Mouse (Mus musculus): Measurements from ENCODE around the gene Gm17087. TPM values are rescaled to one million over a fixed set of nuclear protein-coding genes. Genes with fewer than 3 reads are reported as not detected.

Gm17087 gene
- polyA plus RNA-seq, 1 experiment from 2014 or later, result not detected

- Histone ChIP-seq H3K27me3 (ENCODE audit: low read depth, poor library complexity, severe bottlenecking) (peaks cover 3% of the 10 kb centered on the region; the same call in 1 of the 2 replicates), H3K27ac (no peak overlapping the region), H3K36me3 (no peaks in the 10 kb centered on the region), H3K4me1 (no peaks in the 10 kb centered on the region), H3K9me3 (replicated peaks) (no peaks in the 10 kb centered on the region), H3K4me3 (no peak overlapping the region)
- 44% methylated on average over 3 of the region's 3 CpGs for WGBS
- no peak for DNase-seq (ENCODE audit: low spot score)
Measured at GRCm38 (mm10) chr17:8533828-8534227, 32.9 kb downstream of the Gm17087 start.

GRCm38 (mm10) chr17:8532609-8533008, 34.1 kb downstream of the Gm17087 start:
- peaks cover 11% of the 10 kb centered on the region for H3K27me3 ChIP-seq (ENCODE audit: low read depth, poor library complexity, severe bottlenecking)
- H3K4me3 ChIP-seq, result no peak overlapping the region
- no peaks in the 10 kb centered on the region for H3K9me3 ChIP-seq (replicated peaks)
- no peaks in the 10 kb centered on the region for H3K4me1 ChIP-seq
- 72% methylated on average over 4 of the region's 4 CpGs for WGBS
- H3K36me3 ChIP-seq, result no peaks in the 10 kb centered on the region
- no peak overlapping the region for H3K27ac ChIP-seq
- DNase-seq (ENCODE audit: low spot score), result no peak

- Histone ChIP-seq H3K36me3 (no peaks in the 10 kb centered on the region), H3K9me3 (replicated peaks) (no peaks in the 10 kb centered on the region), H3K4me1 (peaks cover 29% of the 10 kb centered on the region), H3K4me3 (no peak overlapping the region), H3K27me3 (ENCODE audit: low read depth, poor library complexity, severe bottlenecking) (peaks cover 51% of the 10 kb centered on the region), H3K27ac (no peak overlapping the region)
- WGBS, result 83% methylated on average over 3 of the region's 3 CpGs
- DNase-seq (ENCODE audit: low spot score), result no peak
Measured at GRCm38 (mm10) chr17:8528641-8529040, 38.1 kb downstream of the Gm17087 start.

- H3K4me1 ChIP-seq, result peaks cover 34% of the 10 kb centered on the region
- no peak overlapping the region for H3K27ac ChIP-seq
- H3K27me3 ChIP-seq (ENCODE audit: low read depth, poor library complexity, severe bottlenecking), result peaks cover 69% of the 10 kb centered on the region
- no peak for DNase-seq (ENCODE audit: low spot score)
- H3K36me3 ChIP-seq, result no peaks in the 10 kb centered on the region
- no peak overlapping the region for H3K4me3 ChIP-seq
- 9% methylated on average over 9 of the region's 9 CpGs for WGBS
- no peaks in the 10 kb centered on the region for H3K9me3 ChIP-seq (replicated peaks)
Measured at GRCm38 (mm10) chr17:8526815-8527261, 39.9 kb downstream of the Gm17087 start.

GRCm38 (mm10) chr17:8525971-8526740, 40.6 kb downstream of the Gm17087 start:
- Histone ChIP-seq H3K36me3 (no peaks in the 10 kb centered on the region), H3K4me1 (peaks cover 34% of the 10 kb centered on the region), H3K4me3 (peak overlapping the region; percentile 55), H3K27me3 (ENCODE audit: low read depth, poor library complexity, severe bottlenecking) (peaks cover 75% of the 10 kb centered on the region), H3K27ac (no peak overlapping the region), H3K9me3 (replicated peaks) (no peaks in the 10 kb centered on the region)
- WGBS, result 6% methylated on average over 21 of the region's 21 CpGs
- DNase-seq (ENCODE audit: low spot score), result peak; percentile 49

- peak within 1 kb of the TSS; percentile 46; the same call in 1 of the 2 replicates for H3K27ac ChIP-seq
- DNase-seq (ENCODE audit: low spot score), result no peak
- peak within 1 kb of the TSS; percentile 55 for H3K4me3 ChIP-seq
- 4% methylated on average over 22 of the region's 22 CpGs for WGBS
- H3K27me3 ChIP-seq (ENCODE audit: low read depth, poor library complexity, severe bottlenecking), result peaks cover 84% of the 10 kb centered on the region
- peaks cover 34% of the 10 kb centered on the region for H3K4me1 ChIP-seq
- H3K36me3 ChIP-seq, result no peaks in the 10 kb centered on the region
- H3K9me3 ChIP-seq (replicated peaks), result no peaks in the 10 kb centered on the region
Measured at GRCm38 (mm10) chr17:8525225-8525721, 41.5 kb downstream of the Gm17087 start, which contains the start of gene Pde10a. Gene Pde10a (plus strand): TSS chr17:8525372.

GRCm38 (mm10) chr17:8524387-8525165, 42.2 kb downstream of the Gm17087 start:
- peak; percentile 79 for DNase-seq (ENCODE audit: low spot score)
- Histone ChIP-seq H3K4me3 (peak overlapping the region; percentile 55), H3K27me3 (ENCODE audit: low read depth, poor library complexity, severe bottlenecking) (peaks cover 84% of the 10 kb centered on the region), H3K4me1 (peaks cover 34% of the 10 kb centered on the region), H3K36me3 (no peaks in the 10 kb centered on the region), H3K27ac (peak overlapping the region; percentile 46; the same call in 1 of the 2 replicates), H3K9me3 (replicated peaks) (no peaks in the 10 kb centered on the region)
- WGBS, result under 1% methylated on average over 41 of the region's 45 CpGs

GRCm38 (mm10) chr17:8523986-8524385, 42.8 kb downstream of the Gm17087 start:
- H3K9me3 ChIP-seq (replicated peaks), result no peaks in the 10 kb centered on the region
- peaks cover 84% of the 10 kb centered on the region for H3K27me3 ChIP-seq (ENCODE audit: low read depth, poor library complexity, severe bottlenecking)
- H3K4me3 ChIP-seq, result peak overlapping the region; percentile 55
- DNase-seq (ENCODE audit: low spot score), result no peak
- no peaks in the 10 kb centered on the region for H3K36me3 ChIP-seq
- 21% methylated on average over 3 of the region's 3 CpGs for WGBS
- H3K27ac ChIP-seq, result no peak overlapping the region
- H3K4me1 ChIP-seq, result peaks cover 34% of the 10 kb centered on the region

GRCm38 (mm10) chr17:8516006-8516405, 50.7 kb downstream of the Gm17087 start:
- Histone ChIP-seq H3K36me3 (no peaks in the 10 kb centered on the region), H3K27ac (no peak overlapping the region), H3K4me3 (no peak overlapping the region), H3K4me1 (0 out of 2 replicates have a peak, but pooled peaks cover 3% of the 10 kb centered on the region), H3K9me3 (replicated peaks) (no peaks in the 10 kb centered on the region), H3K27me3 (ENCODE audit: low read depth, poor library complexity, severe bottlenecking) (peaks cover 56% of the 10 kb centered on the region)
- no peak for DNase-seq (ENCODE audit: low spot score)
- 87% methylated on average over 6 of the region's 6 CpGs for WGBS

Other genes starting within 250 kb of the Gm17087 start
- gene Prr18, start 229.5 kb downstream of the Gm17087 start, polyA plus RNA-seq (2016; fragmentation: Nextera tagmentation; extraction: Ambion mirVana), result 0.29 and 0.31 TPM in 2 replicates
- gene T2, start 211.0 kb downstream of the Gm17087 start, polyA plus RNA-seq (2016; fragmentation: Nextera tagmentation; extraction: Ambion mirVana), result 0.75 and 1.1 TPM in 2 replicates
- 0.93 and 1.2 TPM in 2 replicates for gene T, start 132.5 kb downstream of the Gm17087 start, polyA plus RNA-seq (2016; fragmentation: Nextera tagmentation; extraction: Ambion mirVana)
- 1.6 and 1.9 TPM in 2 replicates for gene Pde10a, start 41.6 kb downstream of the Gm17087 start, polyA plus RNA-seq (2016; fragmentation: Nextera tagmentation; extraction: Ambion mirVana)

Measured in limb, embryonic 10.5 days (tissue).